Mouse (Mus musculus): ENCODE results near the gene Stfa1.
"Not testable (repeated sequence)": the region's sequence is repeated elsewhere in the genome, so short reads cannot be mapped to it uniquely, and the experiment has no call there.

The Stfa1 gene

DNA sequence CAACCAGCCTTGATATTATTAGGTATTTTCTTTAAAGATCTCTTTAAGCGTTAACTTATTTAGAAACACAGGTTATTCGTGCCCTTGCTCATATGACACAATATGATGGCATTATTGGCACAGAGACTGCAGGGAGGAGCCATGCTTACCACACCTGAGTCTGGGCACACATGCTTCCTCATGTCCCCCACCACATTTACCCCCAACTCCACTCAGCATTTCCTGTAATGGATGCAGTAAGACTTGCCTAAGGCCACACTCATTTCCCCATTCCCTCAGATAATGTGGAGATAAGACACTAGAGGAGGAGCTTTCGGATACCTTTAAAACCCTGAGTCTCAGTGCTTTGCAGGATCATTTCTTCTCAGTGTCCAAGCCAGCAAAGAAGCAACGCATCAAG is at the start of gene Stfa1:
Gene Stfa1 (plus strand): TSS at position 156 of the 400 bp plus-strand sequence.
- DNase-seq, result not testable (repeated sequence)

DNA sequence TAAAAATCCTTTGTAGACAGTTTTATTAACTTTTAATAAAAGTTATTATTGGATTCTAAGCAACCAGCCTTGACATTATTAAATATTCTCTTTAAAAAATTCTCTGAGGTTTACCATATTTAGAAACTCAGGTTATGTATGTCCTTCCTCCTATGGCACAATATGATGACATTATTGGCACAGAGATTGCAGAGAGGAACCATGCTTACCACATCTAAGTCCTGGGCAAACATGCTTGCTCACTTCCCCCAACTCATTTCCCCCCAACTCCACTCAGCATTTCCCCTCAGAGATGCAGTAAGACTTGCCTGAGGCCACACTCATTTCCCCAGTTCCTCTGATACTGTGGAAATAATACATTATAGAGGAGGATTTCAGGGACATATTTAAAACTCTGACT is 16.2 kb upstream of the Stfa1 start:
- DNase-seq, result not testable (repeated sequence)

DNA sequence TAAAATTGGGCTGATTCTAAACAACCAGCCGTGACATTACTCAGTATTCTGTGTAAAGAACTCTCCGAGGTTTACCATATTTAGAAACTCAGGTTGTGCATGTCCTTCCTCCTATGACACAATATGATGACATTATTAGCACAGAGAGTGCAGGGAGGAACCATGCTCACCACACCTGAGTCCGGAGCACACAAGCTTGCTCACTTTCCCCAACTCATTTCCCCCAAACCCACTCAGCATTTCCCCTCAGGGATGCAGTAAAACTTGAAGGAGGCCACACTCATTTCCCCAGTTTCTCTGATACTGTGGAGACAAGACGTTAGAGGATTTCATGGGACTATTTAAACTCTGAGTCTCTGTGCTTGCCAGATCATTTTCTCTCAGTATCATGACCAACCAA is 12.4 kb downstream of the Stfa1 start:
- DNase-seq, result no peak

DNA sequence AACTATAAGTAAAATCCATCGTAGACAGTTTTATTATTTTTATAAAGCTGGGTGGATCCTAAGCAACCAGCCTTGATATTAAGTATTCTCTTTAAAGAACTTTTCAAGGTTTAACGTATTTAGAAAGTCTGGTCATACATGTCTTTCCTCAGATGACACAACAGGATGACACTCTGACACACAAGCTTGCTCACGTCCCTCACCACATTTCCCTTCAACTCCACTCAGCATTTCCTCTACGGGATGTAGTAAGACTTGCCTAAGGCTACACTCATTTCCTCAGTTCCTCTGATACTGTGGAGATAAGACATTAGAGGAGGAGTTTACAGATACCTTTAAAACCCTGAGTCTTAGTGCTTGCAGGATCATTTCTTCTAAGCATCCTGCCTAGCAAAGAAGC is 30.9 kb downstream of the Stfa1 start:
- no peak for DNase-seq

DNA sequence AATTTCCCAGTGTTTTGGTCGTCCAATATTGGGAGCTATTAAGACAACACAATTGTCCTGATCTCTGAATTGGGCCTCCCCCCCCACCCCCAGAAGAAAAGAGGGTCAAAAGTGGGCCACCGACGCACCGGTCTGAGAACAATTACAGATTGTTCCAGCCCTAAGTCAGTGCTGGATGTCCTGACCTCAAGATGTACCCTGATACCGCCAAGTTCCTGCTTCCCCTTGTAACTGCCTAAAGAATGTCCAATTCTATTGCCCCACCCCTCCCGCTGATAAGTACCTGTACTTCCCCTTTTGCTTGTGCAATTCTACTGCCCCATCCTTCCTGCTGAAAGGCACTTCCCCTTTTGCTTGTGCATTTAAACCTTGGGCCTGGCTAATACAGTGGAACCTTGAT is 39.4 kb downstream of the Stfa1 start:
- DNase-seq, result not testable (repeated sequence)

DNA sequence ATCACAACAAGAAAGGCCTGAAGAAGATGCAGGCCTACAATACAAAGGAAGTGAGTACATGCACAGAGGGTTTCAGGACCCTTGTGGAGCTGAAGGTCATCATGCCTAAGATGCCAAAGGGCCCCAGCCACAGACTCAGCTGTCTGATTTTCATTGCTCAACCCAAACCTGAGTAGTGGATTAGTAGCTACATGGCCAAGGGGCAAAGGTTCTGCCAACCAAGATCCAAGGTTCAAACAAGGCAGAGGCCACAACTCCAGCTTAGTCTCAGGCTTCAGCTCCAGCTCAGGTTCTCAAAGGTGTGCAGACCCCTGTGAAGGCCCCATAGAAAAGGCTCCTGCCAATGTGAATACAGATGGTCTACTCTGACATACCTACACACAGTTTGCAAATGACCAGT is 42.5 kb downstream of the Stfa1 start:
- no peak for DNase-seq

DNA sequence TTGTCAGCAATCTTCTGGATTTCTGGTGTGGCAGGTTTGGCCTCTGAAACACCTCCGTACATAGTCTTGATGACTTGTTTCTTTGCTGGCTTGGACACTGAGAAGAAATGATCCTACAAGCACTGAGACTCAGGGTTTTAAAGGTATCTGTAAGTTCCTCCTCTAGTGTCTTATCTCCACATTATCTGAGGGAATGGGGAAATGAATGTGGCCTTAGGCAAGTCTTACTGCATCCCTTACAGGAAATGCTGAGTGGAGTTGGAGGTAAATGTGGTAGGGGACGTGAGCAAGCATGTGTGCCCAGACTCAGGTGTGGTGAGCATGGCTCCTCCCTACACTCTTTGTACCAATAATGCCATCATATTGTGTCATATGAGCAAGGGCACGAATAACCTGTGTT is 57.5 kb downstream of the Stfa1 start, which contains the start of gene BC117090:
Gene BC117090 (minus strand): TSS at position 101 of the 400 bp plus-strand sequence.
- no peak for DNase-seq

All from cerebellum, postnatal 25 days (tissue).